Mouse (Mus musculus): ENCODE measurements around the gene Hspb1.

Gene Hspb1

DNA sequence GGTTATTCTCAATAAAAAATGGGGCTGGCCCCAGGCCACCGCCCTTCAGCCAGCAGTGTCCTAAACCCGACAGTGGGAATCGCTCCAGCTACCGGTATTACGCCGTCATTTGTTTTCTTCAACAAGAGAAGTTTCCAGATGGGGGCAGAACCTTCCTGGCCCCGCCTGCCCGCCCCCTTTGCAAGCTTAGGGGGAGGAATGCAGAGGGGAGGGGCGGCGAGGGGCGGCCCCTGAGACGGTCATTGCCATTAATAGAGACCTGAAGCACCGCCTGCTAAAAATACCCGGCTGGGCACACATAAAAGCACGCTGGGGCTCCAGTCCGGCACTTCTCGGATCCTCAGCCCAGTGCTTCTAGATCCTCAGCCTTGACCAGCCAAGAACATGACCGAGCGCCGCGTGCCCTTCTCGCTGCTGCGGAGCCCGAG lies at the start of gene Hspb1:
Gene Hspb1, plus strand, starts transcription at position 245 of the 428 bp plus-strand sequence.
- DNase-seq (ENCODE audit: low read depth, low spot score), result peak; percentile 67
- H3K36me3 ChIP-seq (ENCODE audit: control insufficient read depth, insufficient read depth, low read length, poor library complexity, severe bottlenecking), result no peaks in the 10 kb centered on the region
- H3K27me3 ChIP-seq (ENCODE audit: control insufficient read depth, insufficient read depth, low read length, poor library complexity, severe bottlenecking), result no peaks in the 10 kb centered on the region; the same call in 1 of the 2 replicates

DNA sequence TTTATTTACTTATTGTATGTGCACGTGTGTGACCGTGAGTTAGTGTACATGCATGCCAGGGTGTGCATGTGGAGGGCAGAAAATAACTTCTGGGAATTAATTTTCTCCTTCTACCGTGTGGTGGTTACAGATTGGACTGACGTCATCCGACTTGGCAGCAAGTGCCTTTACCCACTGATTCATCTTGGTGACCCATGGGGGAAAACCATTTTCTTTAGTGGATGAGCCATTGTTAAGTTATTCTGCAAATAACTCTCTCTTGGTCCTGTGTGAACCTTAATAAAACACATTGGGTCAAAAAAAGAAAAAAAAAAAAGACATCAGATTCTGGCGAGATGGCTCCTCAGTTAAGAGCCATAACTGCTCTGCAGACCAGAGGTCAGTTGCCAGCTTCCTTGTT lies 46.1 kb upstream of the Hspb1 start:
- DNase-seq (ENCODE audit: low read depth, low spot score), result no peak
- H3K36me3 ChIP-seq (ENCODE audit: control insufficient read depth, insufficient read depth, low read length, poor library complexity, severe bottlenecking), result no peaks in the 10 kb centered on the region
- H3K27me3 ChIP-seq (ENCODE audit: control insufficient read depth, insufficient read depth, low read length, poor library complexity, severe bottlenecking), result no peaks in the 10 kb centered on the region

GRCm38 (mm10) chr5:135843418-135843817 lies 44.3 kb upstream of the Hspb1 start:
- peak; percentile 32 for DNase-seq (ENCODE audit: low read depth, low spot score)
- H3K36me3 ChIP-seq (ENCODE audit: control insufficient read depth, insufficient read depth, low read length, poor library complexity, severe bottlenecking), result no peaks in the 10 kb centered on the region
- H3K27me3 ChIP-seq (ENCODE audit: control insufficient read depth, insufficient read depth, low read length, poor library complexity, severe bottlenecking), result no peaks in the 10 kb centered on the region

- no peak for DNase-seq (ENCODE audit: low read depth, low spot score)
- Histone ChIP-seq H3K27me3 (ENCODE audit: control insufficient read depth, insufficient read depth, low read length, poor library complexity, severe bottlenecking) (no peaks in the 10 kb centered on the region), H3K36me3 (ENCODE audit: control insufficient read depth, insufficient read depth, low read length, poor library complexity, severe bottlenecking) (no peaks in the 10 kb centered on the region)
Measured at GRCm38 (mm10) chr5:135845676-135846320, 41.9 kb upstream of the Hspb1 start.

GRCm38 (mm10) chr5:135847460-135847859 lies 40.3 kb upstream of the Hspb1 start:
- Histone ChIP-seq H3K36me3 (ENCODE audit: control insufficient read depth, insufficient read depth, low read length, poor library complexity, severe bottlenecking) (no peaks in the 10 kb centered on the region), H3K27me3 (ENCODE audit: control insufficient read depth, insufficient read depth, low read length, poor library complexity, severe bottlenecking) (no peaks in the 10 kb centered on the region; the same call in 1 of the 2 replicates)
- DNase-seq (ENCODE audit: low read depth, low spot score), result no peak

- no peaks in the 10 kb centered on the region for H3K36me3 ChIP-seq (ENCODE audit: control insufficient read depth, insufficient read depth, low read length, poor library complexity, severe bottlenecking)
- no peak for DNase-seq (ENCODE audit: low read depth, low spot score)
- H3K27me3 ChIP-seq (ENCODE audit: control insufficient read depth, insufficient read depth, low read length, poor library complexity, severe bottlenecking), result no peaks in the 10 kb centered on the region; the same call in 1 of the 2 replicates
Measured at GRCm38 (mm10) chr5:135847881-135848280, 39.8 kb upstream of the Hspb1 start.

- DNase-seq (ENCODE audit: low read depth, low spot score), result no peak
- H3K27me3 ChIP-seq (ENCODE audit: control insufficient read depth, insufficient read depth, low read length, poor library complexity, severe bottlenecking), result no peaks in the 10 kb centered on the region; the same call in 1 of the 2 replicates
- no peaks in the 10 kb centered on the region for H3K36me3 ChIP-seq (ENCODE audit: control insufficient read depth, insufficient read depth, low read length, poor library complexity, severe bottlenecking)
Measured at GRCm38 (mm10) chr5:135851024-135851423, 36.7 kb upstream of the Hspb1 start.

GRCm38 (mm10) chr5:135851481-135851880 lies 36.2 kb upstream of the Hspb1 start:
- H3K27me3 ChIP-seq (ENCODE audit: control insufficient read depth, insufficient read depth, low read length, poor library complexity, severe bottlenecking), result no peaks in the 10 kb centered on the region; the same call in 1 of the 2 replicates

DNA sequence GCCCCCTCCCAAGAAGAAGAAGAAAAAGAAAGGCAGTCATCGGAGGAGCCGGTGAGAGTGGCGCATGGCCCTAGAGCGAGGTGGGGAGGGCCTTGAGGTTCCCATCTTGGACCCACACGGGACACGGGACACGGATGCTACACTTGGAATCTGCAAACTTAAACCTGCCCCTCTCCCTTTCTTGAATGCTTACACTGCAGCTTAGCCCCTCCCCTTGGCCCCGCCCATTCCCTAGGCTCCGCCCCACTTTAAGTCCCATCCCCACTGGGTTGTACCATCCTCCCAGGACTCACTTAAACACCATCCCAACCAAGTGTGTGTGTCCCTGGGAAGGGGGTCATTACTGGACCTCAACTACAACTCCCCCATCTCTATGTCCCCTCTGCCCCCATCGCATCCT lies 35.3 kb upstream of the Hspb1 start:
- no peaks in the 10 kb centered on the region; the same call in 1 of the 2 replicates for H3K27me3 ChIP-seq (ENCODE audit: control insufficient read depth, insufficient read depth, low read length, poor library complexity, severe bottlenecking)
- no peak for DNase-seq (ENCODE audit: low read depth, low spot score)
- H3K36me3 ChIP-seq (ENCODE audit: control insufficient read depth, insufficient read depth, low read length, poor library complexity, severe bottlenecking), result no peaks in the 10 kb centered on the region

More at GRCm38 (mm10) chr5:135851481-135851880, 36.2 kb upstream of the Hspb1 start:
- no peaks in the 10 kb centered on the region for H3K36me3 ChIP-seq (ENCODE audit: control insufficient read depth, insufficient read depth, low read length, poor library complexity, severe bottlenecking)
- DNase-seq (ENCODE audit: low read depth, low spot score), result no peak

DNA sequence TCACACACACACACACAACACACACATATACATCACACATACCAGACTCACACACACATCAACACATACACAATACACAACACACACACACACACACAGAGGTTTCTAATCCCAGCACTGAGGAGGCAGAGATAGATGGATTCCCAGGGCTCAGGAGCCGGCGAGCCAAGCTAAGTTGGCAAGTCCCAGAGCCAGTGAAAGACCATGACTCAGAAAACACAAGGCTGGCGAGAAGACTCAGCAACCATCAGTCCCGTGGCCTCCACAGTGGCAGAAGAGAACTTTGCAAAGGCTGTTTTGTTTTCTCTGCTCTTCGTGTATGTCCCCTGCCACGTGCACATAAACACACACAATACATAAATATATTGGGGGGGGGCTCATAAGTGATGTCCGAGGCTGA lies 34.0 kb upstream of the Hspb1 start:
- Histone ChIP-seq H3K27me3 (ENCODE audit: control insufficient read depth, insufficient read depth, low read length, poor library complexity, severe bottlenecking) (no peaks in the 10 kb centered on the region; the same call in 1 of the 2 replicates), H3K36me3 (ENCODE audit: control insufficient read depth, insufficient read depth, low read length, poor library complexity, severe bottlenecking) (no peaks in the 10 kb centered on the region)
- DNase-seq (ENCODE audit: low read depth, low spot score), result no peak

DNA sequence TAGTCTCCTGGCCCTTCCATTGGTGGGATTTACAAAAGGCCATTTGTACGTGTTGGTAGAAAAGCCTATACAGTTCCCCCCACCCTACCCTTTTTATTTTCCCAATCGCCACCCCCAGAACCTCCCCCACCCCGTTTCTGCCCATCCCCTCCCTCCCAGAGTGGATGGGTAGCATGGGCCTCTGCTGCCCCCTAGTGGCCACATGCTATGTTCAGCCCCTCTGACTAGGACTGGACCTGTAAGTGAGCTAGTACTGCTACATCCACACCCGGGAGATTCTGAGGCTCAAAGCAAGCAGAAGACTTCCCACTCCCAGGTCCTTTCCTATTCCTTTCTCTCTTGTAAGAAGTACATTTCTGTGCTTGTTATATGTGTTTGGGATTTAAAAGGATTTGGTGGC lies 32.6 kb upstream of the Hspb1 start:
- DNase-seq (ENCODE audit: low read depth, low spot score), result peak; percentile 79

DNA sequence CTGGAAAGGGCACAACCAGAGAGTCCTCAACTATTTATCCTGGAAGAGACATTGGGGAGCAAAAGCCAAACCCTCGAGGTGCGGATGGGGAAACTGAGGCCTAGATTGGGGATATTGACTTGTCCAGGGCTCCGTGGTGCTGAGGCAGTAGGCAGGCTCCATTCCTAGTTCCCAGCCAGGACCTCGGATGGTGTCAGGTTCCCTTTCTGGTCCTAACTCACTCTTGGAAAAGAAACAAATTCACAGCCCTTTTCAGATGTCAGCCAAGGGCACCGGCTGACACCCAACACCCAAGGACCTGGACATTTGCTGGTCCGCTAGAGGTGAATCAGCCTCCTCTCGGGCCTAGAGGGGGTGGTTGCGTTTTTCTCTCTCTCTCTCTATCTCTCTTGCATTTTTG lies 21.1 kb upstream of the Hspb1 start:
- Histone ChIP-seq H3K36me3 (ENCODE audit: control insufficient read depth, insufficient read depth, low read length, poor library complexity, severe bottlenecking) (no peaks in the 10 kb centered on the region), H3K27me3 (ENCODE audit: control insufficient read depth, insufficient read depth, low read length, poor library complexity, severe bottlenecking) (no peaks in the 10 kb centered on the region)
- DNase-seq (ENCODE audit: low read depth, low spot score), result no peak

More for the DNA sequence above, 32.6 kb upstream of the Hspb1 start:
- H3K36me3 ChIP-seq (ENCODE audit: control insufficient read depth, insufficient read depth, low read length, poor library complexity, severe bottlenecking), result no peaks in the 10 kb centered on the region
- no peaks in the 10 kb centered on the region; the same call in 1 of the 2 replicates for H3K27me3 ChIP-seq (ENCODE audit: control insufficient read depth, insufficient read depth, low read length, poor library complexity, severe bottlenecking)

GRCm38 (mm10) chr5:135867637-135868593 lies 19.8 kb upstream of the Hspb1 start:
- DNase-seq (ENCODE audit: low read depth, low spot score), result no peak
- no peaks in the 10 kb centered on the region for H3K36me3 ChIP-seq (ENCODE audit: control insufficient read depth, insufficient read depth, low read length, poor library complexity, severe bottlenecking)
- 0 out of 2 replicates have a peak, but pooled peaks cover 2% of the 10 kb centered on the region for H3K27me3 ChIP-seq (ENCODE audit: control insufficient read depth, insufficient read depth, low read length, poor library complexity, severe bottlenecking)

DNA sequence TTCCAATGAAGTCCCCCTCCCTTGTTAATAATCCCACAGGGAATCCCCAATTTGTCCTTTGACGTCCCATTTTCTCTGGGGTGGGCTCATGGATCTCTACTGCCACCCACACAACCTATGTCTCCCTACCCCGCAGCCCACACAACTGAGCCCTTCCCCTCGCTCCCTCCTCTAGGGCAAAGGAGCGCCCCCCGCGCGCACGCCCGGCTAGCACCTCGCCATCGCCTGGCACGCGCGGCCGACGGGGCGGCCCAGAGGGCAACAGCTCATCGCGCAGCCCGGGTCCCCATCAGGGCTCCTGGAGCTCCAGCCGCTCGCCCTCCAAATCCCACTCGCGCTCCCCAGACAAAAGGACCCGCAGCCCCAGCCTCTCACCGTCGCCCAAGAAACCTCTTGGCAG lies 19.1 kb upstream of the Hspb1 start:
- DNase-seq (ENCODE audit: low read depth, low spot score), result no peak
- Histone ChIP-seq H3K27me3 (ENCODE audit: control insufficient read depth, insufficient read depth, low read length, poor library complexity, severe bottlenecking) (0 out of 2 replicates have a peak, but pooled peaks cover 2% of the 10 kb centered on the region), H3K36me3 (ENCODE audit: control insufficient read depth, insufficient read depth, low read length, poor library complexity, severe bottlenecking) (no peaks in the 10 kb centered on the region)
